Mouse (Mus musculus) CH12.LX (cell line): Measurements from ENCODE around the gene Tmem132d. TPM values are rescaled to one million over a fixed set of nuclear protein-coding genes. Genes with fewer than 3 reads are reported as not detected.

ENCODE experiments used
- DNase-seq: peaks from one replicate; pipeline ENCODE4 v3.0.0-alpha.2; 2013; ENCODE audit errors: extremely low read depth
- H3K27ac ChIP-seq: 2 replicates; pipeline ENCODE4 v1.5.1; 2012; ENCODE audit warnings: low read depth, mild to moderate bottlenecking, control low read depth, moderate library complexity; ENCODE audit not compliant: insufficient read depth
- H3K27me3 ChIP-seq: replicated peaks from 2 replicates; pipeline ENCODE3; 2012; ENCODE audit warnings: inconsistent platforms
- H3K36me3 ChIP-seq, 2 experiments: replicated peaks in 1 of 2; 2 replicates each; pipeline versions ENCODE3 to v1.6.1; 2012; ENCODE audit warnings: inconsistent platforms in 1 of 2, low read length in 1 of 2, mild to moderate bottlenecking in 1 of 2, mixed read lengths in 1 of 2, moderate library complexity in 1 of 2; ENCODE audit not compliant: control insufficient read depth in 1 of 2, insufficient read depth in 1 of 2
- H3K4me1 ChIP-seq, 2 experiments: 2 replicates each; pipeline ENCODE4 v1.6.1; 2012; ENCODE audit warnings: inconsistent platforms in 1 of 2, moderate library complexity in 1 of 2; ENCODE audit not compliant: insufficient read depth in 2 of 2, control insufficient read depth in 1 of 2
- H3K4me2 ChIP-seq: 2 replicates; pipeline ENCODE4 v1.6.1; 2012; ENCODE audit warnings: low read depth, mild to moderate bottlenecking, control low read depth; ENCODE audit not compliant: poor library complexity, insufficient read depth, severe bottlenecking
- H3K4me3 ChIP-seq, 3 experiments: fragments of 150-350 bp in 1 of 3; sonication (generic) in 1 of 3; replicated peaks in 1 of 3; 2 replicates each; pipeline versions ENCODE3 to v1.5.1; 2011 to 2012; ENCODE audit warnings: low read depth in 2 of 3, low read length in 2 of 3, mild to moderate bottlenecking in 2 of 3, moderate library complexity in 2 of 3, control low read depth in 1 of 3, improper control_type of control experiment in 1 of 3, inconsistent platforms in 1 of 3, mixed read lengths in 1 of 3; ENCODE audit not compliant: poor library complexity in 1 of 3
- H3K79me2 ChIP-seq: replicated peaks from 2 replicates; pipeline ENCODE4 v1.6.1; 2012; ENCODE audit warnings: mild to moderate bottlenecking, moderate library complexity; ENCODE audit not compliant: control insufficient read depth, poor library complexity, insufficient read depth, severe bottlenecking; ENCODE audit errors: extremely low read depth
- H3K9ac ChIP-seq: 2 replicates; pipeline ENCODE4 v1.6.1; 2012; ENCODE audit warnings: low read depth, mild to moderate bottlenecking, control low read depth, moderate library complexity; ENCODE audit not compliant: insufficient read depth
- H3K9me3 ChIP-seq: replicated peaks from 2 replicates; pipeline ENCODE3; 2012; ENCODE audit warnings: low read length, inconsistent platforms, mixed read lengths
- BHLHE40 ChIP-seq: IDR thresholded peaks from 2 replicates; pipeline ENCODE4 v1.6.1; 2011; ENCODE audit warnings: mild to moderate bottlenecking, low read depth, low read length, improper control_type of control experiment
- CHD1 ChIP-seq: IDR thresholded peaks from 2 replicates; pipeline ENCODE4 v1.6.1; 2012; ENCODE audit warnings: low read depth, low read length, improper control_type of control experiment, inconsistent platforms
- EP300 ChIP-seq: IDR thresholded peaks from 2 replicates; pipeline ENCODE4 v1.6.1; 2011; ENCODE audit warnings: low read length, improper control_type of control experiment
- ETS1 ChIP-seq: conservative IDR thresholded peaks from 2 replicates; pipeline ENCODE4 v1.6.1; 2012; ENCODE audit warnings: low read depth, mild to moderate bottlenecking, inconsistent platforms, low read length, improper control_type of control experiment, moderate library complexity
- GABPA ChIP-seq: IDR thresholded peaks from 2 replicates; pipeline ENCODE4 v1.6.1; 2012; ENCODE audit warnings: low read depth, low read length, improper control_type of control experiment, inconsistent platforms; ENCODE audit not compliant: insufficient replicate concordance
- JUND ChIP-seq: conservative IDR thresholded peaks from 2 replicates; pipeline ENCODE4 v1.6.1; 2011; ENCODE audit warnings: low read depth, low read length, improper control_type of control experiment
- KAT2A ChIP-seq: IDR thresholded peaks from 2 replicates; pipeline ENCODE4 v1.6.1; 2012; ENCODE audit warnings: low read length, improper control_type of control experiment, inconsistent platforms; ENCODE audit not compliant: insufficient replicate concordance
- MAFK ChIP-seq: IDR thresholded peaks from 2 replicates; pipeline ENCODE4 v1.6.1; 2011; ENCODE audit warnings: low read length, improper control_type of control experiment; ENCODE audit not compliant: insufficient replicate concordance
- MAX ChIP-seq: IDR thresholded peaks from 2 replicates; pipeline ENCODE4 v1.6.1; 2011; ENCODE audit warnings: low read length, improper control_type of control experiment
- MYC ChIP-seq: IDR thresholded peaks from 2 replicates; pipeline ENCODE4 v1.6.1; 2011; ENCODE audit warnings: low read depth, mild to moderate bottlenecking, improper control_type of control experiment, low read length
- PAX5 ChIP-seq: IDR thresholded peaks from 2 replicates; pipeline ENCODE4 v1.6.1; 2012; ENCODE audit warnings: low read length, inconsistent platforms, mixed read lengths
- POLR2A ChIP-seq: IDR thresholded peaks from 2 replicates; pipeline ENCODE4 v1.6.1; 2011; ENCODE audit warnings: low read depth, mild to moderate bottlenecking, improper control_type of control experiment, low read length
- POLR2AphosphoS2 ChIP-seq: IDR thresholded peaks from 2 replicates; pipeline ENCODE4 v1.6.1; 2011; ENCODE audit warnings: low read depth, low read length, improper control_type of control experiment
- RAD21 ChIP-seq: IDR thresholded peaks from 2 replicates; pipeline ENCODE4 v1.6.1; 2011; ENCODE audit warnings: low read depth, mild to moderate bottlenecking, low read length, improper control_type of control experiment, moderate library complexity
- SMC3 ChIP-seq: IDR thresholded peaks from 2 replicates; pipeline ENCODE4 v1.6.1; 2011; ENCODE audit warnings: low read depth, low read length, improper control_type of control experiment
- TCF12 ChIP-seq: IDR thresholded peaks from 2 replicates; pipeline ENCODE4 v1.6.1; 2014; ENCODE audit warnings: low read depth, mild to moderate bottlenecking, inconsistent platforms, low read length, improper control_type of control experiment
- UBTF ChIP-seq: IDR thresholded peaks from 2 replicates; pipeline ENCODE4 v1.6.1; 2012; ENCODE audit warnings: low read depth, mild to moderate bottlenecking, inconsistent platforms, low read length, improper control_type of control experiment, moderate library complexity
- USF1 ChIP-seq: IDR thresholded peaks from 2 replicates; pipeline ENCODE4 v1.6.1; 2014; ENCODE audit warnings: low read depth, mild to moderate bottlenecking, inconsistent platforms, low read length, improper control_type of control experiment
- USF2 ChIP-seq: conservative IDR thresholded peaks from 2 replicates; pipeline ENCODE4 v1.6.1; 2011; ENCODE audit warnings: low read depth, low read length, improper control_type of control experiment
- ZKSCAN1 ChIP-seq: IDR thresholded peaks from 2 replicates; pipeline ENCODE4 v1.6.1; 2012; ENCODE audit warnings: low read depth, inconsistent platforms, low read length, improper control_type of control experiment, borderline replicate concordance
- ZMIZ1 ChIP-seq: IDR thresholded peaks from 2 replicates; pipeline ENCODE4 v1.6.1; 2012; ENCODE audit warnings: low read depth, mild to moderate bottlenecking, inconsistent platforms, low read length, improper control_type of control experiment
- dilution Hi-C: fragments of 300-500 bp; cut with MboI; formaldehyde crosslinking; loops from 2 replicates; pipeline ENCODE4 v1.14.3; 2020; ENCODE audit warnings: low sequenced_read_pairs; ENCODE audit not compliant: extremely low pct_unique_long_range_greater_than_20kb, extremely low pct_ligation_motif_present
- in situ Hi-C: fragments of 300-500 bp; cut with MboI; formaldehyde crosslinking; loops from 3 replicates; pipeline ENCODE4 v1.14.3; 2019; ENCODE audit warnings: low sequenced_read_pairs, low pct_ligation_motif_present, low pct_unique_long_range_greater_than_20kb, mixed read lengths
- polyA plus RNA-seq: library from polyadenylated mRNA; unstranded; fragments of >175 nt; gene quantifications from 2 replicates; pipeline ENCODE4 v1.2.1, GENCODE M21; 2012; ENCODE audit warnings: low read depth; ENCODE audit not compliant: insufficient read length
- total RNA-seq, 2 experiments: library from RNA; depleted of rRNA; stranded (reverse); fragments of 300-350 nt in 1 of 2; fragments of >200 nt in 1 of 2; gene quantifications; 2 replicates each; pipeline ENCODE4 v1.2.3; 2012 to 2014

Gene Tmem132d
- total and polyA plus RNA-seq, 3 experiments = not detected

- Histone ChIP-seq H3K79me2 (no peaks in the 10 kb centered on the region), H3K4me1 (no peaks in the 10 kb centered on the region), H3K4me2 (no peak overlapping the region), H3K4me3 (no peak overlapping the region), H3K27ac (no peak overlapping the region), H3K9me3 (peaks cover 76% of the 10 kb centered on the region), H3K9ac (no peak overlapping the region), H3K27me3 (no peaks in the 10 kb centered on the region), H3K36me3 (no peaks in the 10 kb centered on the region)
- TF ChIP-seq POLR2A (no peak), MAFK (no peak), MYC (no peak), JUND (no peak), USF1 (no peak), RAD21 (no peak), KAT2A (no peak), CHD1 (no peak)
- in situ Hi-C loops = no loop called here
- no peak for DNase-seq
- dilution Hi-C loops = no loop called here
These were observed 453.4 kb downstream of the Tmem132d start for GRCm38 (mm10) chr5:127979329-127980002.

- H3K9me3 ChIP-seq = peaks cover 75% of the 10 kb centered on the region
- H3K36me3 ChIP-seq = no peaks in the 10 kb centered on the region
- dilution Hi-C loops = no loop called here
- H3K79me2 ChIP-seq = no peaks in the 10 kb centered on the region
- H3K4me1 ChIP-seq = no peaks in the 10 kb centered on the region
- H3K4me3 ChIP-seq = no peak overlapping the region
- TF ChIP-seq ETS1 = no peak
- no peak for TF ChIP-seq JUND
- TF ChIP-seq POLR2AphosphoS2 = no peak
- no peak for TF ChIP-seq SMC3
- TF ChIP-seq USF1 = no peak
- TF ChIP-seq ZKSCAN1 = no peak
- TF ChIP-seq BHLHE40 = no peak
- no peak for TF ChIP-seq UBTF
- no peak for TF ChIP-seq GABPA
- no peak for TF ChIP-seq MAX
- no peak for TF ChIP-seq EP300
- no peak for TF ChIP-seq ZMIZ1
- TF ChIP-seq USF2 = no peak
- TF ChIP-seq MYC = no peak
- TF ChIP-seq TCF12 = no peak
- no peak for TF ChIP-seq PAX5
- TF ChIP-seq, all 38 proteins: peak for 0
- Histone ChIP-seq H3K27ac (no peak overlapping the region), H3K9ac (no peak overlapping the region), H3K27me3 (no peaks in the 10 kb centered on the region), H3K4me2 (no peak overlapping the region)
- DNase-seq = no peak
- in situ Hi-C loops = no loop called here
These were observed 456.2 kb downstream of the Tmem132d start for GRCm38 (mm10) chr5:127976661-127977060.
